Mouse (Mus musculus): ENCODE data around the gene Hebp1. TPM values are rescaled to one million over a fixed set of nuclear protein-coding genes. Genes with fewer than 3 reads are reported as not detected.
A peak's percentile ranks its signal among the peaks of the same experiment; 100 is the strongest.

Gene Hebp1
- polyA plus RNA-seq, 1 experiment from 2014 or later = 41.5 TPM

DNA sequence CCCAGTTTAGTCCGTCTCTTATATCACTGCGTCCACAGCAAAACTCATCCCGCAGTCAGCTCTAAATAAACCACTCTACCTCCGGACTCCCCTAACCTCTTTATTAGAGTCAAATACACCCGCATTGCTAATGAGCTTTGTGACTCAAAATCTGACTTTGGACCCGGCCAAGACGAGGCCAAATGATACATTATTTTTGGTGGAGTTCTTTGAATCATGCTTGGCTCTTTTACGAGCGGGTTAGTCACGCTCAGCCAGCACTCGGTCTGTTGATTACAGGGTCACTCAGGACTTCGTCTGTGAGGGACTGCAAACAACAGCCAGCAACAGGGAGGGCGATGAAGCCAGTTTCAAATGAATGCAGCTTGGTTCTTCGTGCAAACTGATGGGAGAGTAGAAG, 59.1 kb downstream of the Hebp1 start:
- Histone ChIP-seq H3K9me3 (ENCODE audit: low read length) (no peaks in the 10 kb centered on the region), H3K4me1 (ENCODE audit: insufficient read depth, low read length) (peaks cover 33% of the 10 kb centered on the region), H3K4me2 (replicated peaks; ENCODE audit: low read depth, low read length) (peak overlapping the region; percentile 17), H3K27me3 (ENCODE audit: insufficient read depth, low read length) (no peaks in the 10 kb centered on the region), H3K9ac (replicated peaks; ENCODE audit: low read length) (no peak overlapping the region), H3K27ac (ENCODE audit: low read length) (no peak overlapping the region), H3K36me3 (ENCODE audit: insufficient read depth, low read length) (no peaks in the 10 kb centered on the region), H3K4me3 (ENCODE audit: low read length) (no peak overlapping the region)
- ATAC-seq (ENCODE audit: low FRiP score, low TSS enrichment) = no peak
- WGBS = 19% methylated on average over 14 of the region's 14 CpGs

DNA sequence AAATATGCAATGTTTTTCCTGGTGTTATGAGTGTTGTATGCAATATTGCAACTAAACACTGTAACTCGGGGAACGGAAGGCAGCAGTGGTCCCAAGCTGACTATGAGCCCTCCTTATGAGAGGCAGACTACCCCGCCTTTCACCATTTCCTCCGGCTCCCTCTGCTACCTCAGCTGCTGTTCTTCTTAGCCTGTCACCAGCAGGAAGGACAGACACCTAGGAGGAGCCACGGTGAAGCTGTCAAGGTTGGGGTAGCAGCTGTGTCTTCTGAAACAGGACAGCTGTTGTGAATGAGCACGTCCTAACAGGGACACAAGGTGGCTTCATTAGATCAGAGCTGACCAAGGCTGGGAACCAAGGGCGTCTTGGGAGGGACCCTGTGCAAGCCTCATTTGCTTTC, 59.6 kb downstream of the Hebp1 start:
- Histone ChIP-seq H3K4me1 (ENCODE audit: insufficient read depth, low read length) (peaks cover 33% of the 10 kb centered on the region), H3K27me3 (ENCODE audit: insufficient read depth, low read length) (no peaks in the 10 kb centered on the region), H3K4me2 (replicated peaks; ENCODE audit: low read depth, low read length) (peak overlapping the region; percentile 17), H3K9ac (replicated peaks; ENCODE audit: low read length) (no peak overlapping the region), H3K9me3 (ENCODE audit: low read length) (no peaks in the 10 kb centered on the region), H3K27ac (ENCODE audit: low read length) (no peak overlapping the region), H3K4me3 (ENCODE audit: low read length) (no peak overlapping the region), H3K36me3 (ENCODE audit: insufficient read depth, low read length) (no peaks in the 10 kb centered on the region)
- WGBS = 28% methylated on average over 7 of the region's 7 CpGs
- ATAC-seq (ENCODE audit: low FRiP score, low TSS enrichment) = peak; percentile 58; the same call in 1 of the 2 replicates

DNA sequence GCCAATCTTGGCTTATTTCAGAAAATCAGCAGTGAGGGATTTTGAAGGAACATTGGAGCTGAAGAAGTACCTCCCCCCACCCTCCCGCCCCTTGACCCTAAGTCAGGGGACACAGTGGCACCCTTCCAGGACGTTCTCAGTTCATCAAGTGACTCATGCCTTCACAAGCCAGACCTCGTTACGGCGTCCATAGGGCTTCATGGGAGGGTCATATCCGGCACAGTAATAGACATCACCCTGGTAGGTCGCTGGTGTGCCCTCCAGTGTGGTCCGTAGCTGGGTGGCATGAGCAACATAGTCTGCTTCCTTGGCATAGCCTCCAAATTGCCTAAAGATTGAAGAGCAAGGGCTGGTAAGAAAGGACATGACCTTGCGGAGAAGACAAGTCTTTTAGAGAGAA, 60.1 kb downstream of the Hebp1 start:
- Histone ChIP-seq H3K9ac (replicated peaks; ENCODE audit: low read length) (no peak overlapping the region), H3K4me2 (replicated peaks; ENCODE audit: low read depth, low read length) (no peak overlapping the region), H3K27ac (ENCODE audit: low read length) (no peak overlapping the region), H3K36me3 (ENCODE audit: insufficient read depth, low read length) (no peaks in the 10 kb centered on the region), H3K4me3 (ENCODE audit: low read length) (no peak overlapping the region), H3K9me3 (ENCODE audit: low read length) (no peaks in the 10 kb centered on the region), H3K27me3 (ENCODE audit: insufficient read depth, low read length) (no peaks in the 10 kb centered on the region), H3K4me1 (ENCODE audit: insufficient read depth, low read length) (peaks cover 33% of the 10 kb centered on the region)
- 79% methylated on average over 9 of the region's 9 CpGs for WGBS
- ATAC-seq (ENCODE audit: low FRiP score, low TSS enrichment) = no peak

DNA sequence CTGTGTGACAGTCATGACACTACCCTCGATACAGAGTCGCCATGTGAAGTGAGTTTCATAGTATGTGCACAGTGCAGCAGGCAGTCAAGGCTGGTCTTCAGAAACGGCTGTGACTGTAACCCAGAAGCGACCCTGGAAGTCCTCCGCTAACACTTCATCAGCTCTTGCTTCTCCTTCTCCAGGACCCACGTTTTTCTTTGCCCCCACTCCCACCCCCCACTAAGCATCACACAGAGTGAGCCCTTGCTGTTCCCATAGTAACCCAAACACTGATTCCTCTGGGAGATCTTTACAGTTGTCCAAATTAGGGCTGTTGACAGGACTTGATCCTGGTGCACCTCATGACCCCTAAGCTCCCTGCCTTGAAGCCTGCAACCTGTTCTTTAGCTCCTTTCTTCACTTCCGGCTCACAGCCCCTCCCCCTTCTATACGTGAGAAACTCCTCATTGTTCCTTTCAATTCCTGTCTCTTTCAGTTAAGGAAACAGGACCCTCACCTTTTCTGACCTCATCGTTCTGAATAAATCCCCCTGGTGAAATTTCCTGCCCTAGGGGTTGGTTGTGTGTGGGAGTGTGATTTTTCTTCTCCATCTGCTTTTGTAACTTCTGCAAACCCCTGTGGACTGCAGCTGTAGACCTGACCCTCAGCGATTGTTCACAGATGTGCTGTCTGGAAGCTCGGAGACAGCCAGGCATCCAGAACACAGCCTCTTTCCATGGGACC, 61.2 kb downstream of the Hebp1 start:
- Histone ChIP-seq H3K4me1 (ENCODE audit: insufficient read depth, low read length) (peaks cover 30% of the 10 kb centered on the region), H3K9me3 (ENCODE audit: low read length) (no peaks in the 10 kb centered on the region), H3K9ac (replicated peaks; ENCODE audit: low read length) (no peak overlapping the region), H3K27me3 (ENCODE audit: insufficient read depth, low read length) (no peaks in the 10 kb centered on the region), H3K36me3 (ENCODE audit: insufficient read depth, low read length) (no peaks in the 10 kb centered on the region), H3K27ac (ENCODE audit: low read length) (no peak overlapping the region), H3K4me3 (ENCODE audit: low read length) (no peak overlapping the region), H3K4me2 (replicated peaks; ENCODE audit: low read depth, low read length) (no peak overlapping the region)
- ATAC-seq (ENCODE audit: low FRiP score, low TSS enrichment) = peak; percentile 24; the same call in 1 of the 2 replicates
- 29% methylated on average over 11 of the region's 11 CpGs for WGBS

DNA sequence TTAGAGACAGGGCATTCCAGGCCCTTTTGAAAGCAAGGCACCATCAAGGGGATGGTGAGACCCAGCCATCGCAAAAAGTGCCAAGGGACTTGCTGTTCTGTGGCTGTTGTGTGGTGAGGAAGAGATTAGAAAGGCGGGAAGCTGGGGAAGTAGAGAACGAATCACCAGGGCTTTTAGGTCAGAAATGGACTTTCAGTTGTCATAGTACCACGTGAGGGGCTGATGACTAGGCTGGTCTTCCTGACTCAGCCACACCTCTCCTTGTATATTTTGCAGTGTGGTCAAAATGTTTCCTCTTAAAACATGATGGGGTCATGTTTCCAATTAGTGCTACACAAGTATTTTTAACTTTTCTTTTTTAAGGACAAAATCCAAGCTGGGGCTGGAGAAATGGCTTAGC, 62.1 kb downstream of the Hebp1 start:
- Histone ChIP-seq H3K9ac (replicated peaks; ENCODE audit: low read length) (no peak overlapping the region), H3K9me3 (ENCODE audit: low read length) (no peaks in the 10 kb centered on the region), H3K27me3 (ENCODE audit: insufficient read depth, low read length) (no peaks in the 10 kb centered on the region), H3K4me3 (ENCODE audit: low read length) (no peak overlapping the region), H3K36me3 (ENCODE audit: insufficient read depth, low read length) (no peaks in the 10 kb centered on the region), H3K4me1 (ENCODE audit: insufficient read depth, low read length) (peaks cover 27% of the 10 kb centered on the region), H3K27ac (ENCODE audit: low read length) (no peak overlapping the region), H3K4me2 (replicated peaks; ENCODE audit: low read depth, low read length) (no peak overlapping the region)
- ATAC-seq (ENCODE audit: low FRiP score, low TSS enrichment) = no peak
- 69% methylated on average over 4 of the region's 4 CpGs for WGBS

DNA sequence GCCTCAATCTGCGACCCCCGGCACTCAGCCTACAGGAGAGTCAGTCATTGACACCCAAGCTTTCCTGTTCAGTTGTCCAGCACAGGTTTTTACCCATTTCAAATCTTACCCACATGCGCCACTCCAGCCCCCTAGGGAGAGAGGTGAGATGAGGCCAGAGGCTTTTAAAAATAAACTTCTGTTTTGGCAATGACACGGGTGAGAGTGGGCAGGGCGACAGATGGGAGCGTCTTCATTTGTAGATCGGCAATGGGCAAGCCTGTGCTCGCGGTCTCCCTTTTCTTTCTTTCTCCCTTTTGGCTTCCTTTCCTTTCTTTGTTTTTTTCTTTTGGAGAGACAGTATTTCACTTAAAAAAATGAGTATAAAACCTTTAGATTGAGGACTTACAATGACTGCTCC, 64.3 kb downstream of the Hebp1 start:
- ATAC-seq (ENCODE audit: low FRiP score, low TSS enrichment) = no peak
- Histone ChIP-seq H3K9ac (replicated peaks; ENCODE audit: low read length) (no peak overlapping the region), H3K4me3 (ENCODE audit: low read length) (no peak overlapping the region), H3K27me3 (ENCODE audit: insufficient read depth, low read length) (no peaks in the 10 kb centered on the region), H3K4me1 (ENCODE audit: insufficient read depth, low read length) (peaks cover 19% of the 10 kb centered on the region), H3K9me3 (ENCODE audit: low read length) (no peaks in the 10 kb centered on the region), H3K27ac (ENCODE audit: low read length) (no peak overlapping the region), H3K4me2 (replicated peaks; ENCODE audit: low read depth, low read length) (no peak overlapping the region), H3K36me3 (ENCODE audit: insufficient read depth, low read length) (no peaks in the 10 kb centered on the region)
- 90% methylated on average over 9 of the region's 9 CpGs for WGBS

DNA sequence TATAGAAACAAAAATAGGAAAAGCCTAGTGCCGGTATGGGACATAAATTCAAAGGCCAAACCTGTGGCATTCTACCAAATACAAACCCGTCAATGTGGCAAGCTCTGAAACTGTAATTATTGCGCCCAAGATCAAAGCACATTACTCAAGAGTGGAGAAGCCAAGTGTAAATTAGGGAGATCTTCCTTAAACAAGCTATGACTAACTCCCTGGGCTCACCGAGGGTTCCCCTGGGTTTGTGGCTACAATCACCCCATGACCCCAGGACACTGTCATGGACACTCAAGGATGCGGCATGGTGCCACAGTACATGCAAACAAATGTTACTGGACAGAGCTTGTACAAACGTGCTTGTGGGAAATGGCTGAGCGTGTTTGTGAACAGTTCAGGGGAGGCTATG, 64.7 kb downstream of the Hebp1 start:
- 78% methylated on average over 7 of the region's 7 CpGs for WGBS
- peaks cover 15% of the 10 kb centered on the region for H3K4me1 ChIP-seq (ENCODE audit: insufficient read depth, low read length)
- H3K27me3 ChIP-seq (ENCODE audit: insufficient read depth, low read length) = no peaks in the 10 kb centered on the region
- H3K4me2 ChIP-seq (replicated peaks; ENCODE audit: low read depth, low read length) = no peak overlapping the region
- no peaks in the 10 kb centered on the region for H3K9me3 ChIP-seq (ENCODE audit: low read length)
- no peak overlapping the region for H3K27ac ChIP-seq (ENCODE audit: low read length)
- no peak for ATAC-seq (ENCODE audit: low FRiP score, low TSS enrichment)
- H3K4me3 ChIP-seq (ENCODE audit: low read length) = no peak overlapping the region
- no peak overlapping the region for H3K9ac ChIP-seq (replicated peaks; ENCODE audit: low read length)
- H3K36me3 ChIP-seq (ENCODE audit: insufficient read depth, low read length) = no peaks in the 10 kb centered on the region

DNA sequence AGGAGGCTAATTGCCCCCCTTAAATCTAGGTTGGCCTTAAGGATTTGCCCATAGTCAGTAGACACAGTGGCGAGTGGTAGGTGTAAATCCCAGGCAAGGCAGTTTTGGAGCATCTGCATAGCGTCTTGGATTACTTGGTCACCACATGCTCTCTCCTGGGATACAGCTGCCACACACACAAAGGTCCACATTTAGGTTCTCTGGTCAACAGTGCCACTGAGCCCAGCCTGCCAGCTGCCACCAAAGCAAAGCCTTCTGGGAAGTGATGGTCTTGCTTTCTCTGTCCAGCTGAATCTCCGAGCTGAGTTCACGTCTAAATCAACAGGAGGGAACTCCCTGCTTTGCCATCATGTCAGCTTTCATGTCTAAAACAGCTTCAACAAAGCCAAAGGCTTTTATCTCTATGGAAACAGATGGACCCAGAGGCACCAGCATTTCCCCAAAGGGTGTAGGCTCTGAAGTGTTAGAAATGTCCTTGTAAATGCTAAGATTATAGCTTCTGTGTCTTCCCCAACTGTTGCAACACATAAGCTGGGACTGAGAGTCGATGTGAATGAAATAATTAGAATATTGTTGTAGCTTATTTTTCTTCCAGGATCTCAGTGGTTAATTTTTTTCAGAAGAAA, 73.0 kb downstream of the Hebp1 start:
- WGBS = 53% methylated on average over 5 of the region's 5 CpGs
- Histone ChIP-seq H3K4me2 (replicated peaks; ENCODE audit: low read depth, low read length) (no peak overlapping the region), H3K9me3 (ENCODE audit: low read length) (no peaks in the 10 kb centered on the region), H3K27me3 (ENCODE audit: insufficient read depth, low read length) (no peaks in the 10 kb centered on the region), H3K4me1 (ENCODE audit: insufficient read depth, low read length) (no peaks in the 10 kb centered on the region), H3K27ac (ENCODE audit: low read length) (no peak overlapping the region), H3K36me3 (ENCODE audit: insufficient read depth, low read length) (no peaks in the 10 kb centered on the region), H3K9ac (replicated peaks; ENCODE audit: low read length) (no peak overlapping the region), H3K4me3 (ENCODE audit: low read length) (no peak overlapping the region)
- no peak for ATAC-seq (ENCODE audit: low FRiP score, low TSS enrichment)

DNA sequence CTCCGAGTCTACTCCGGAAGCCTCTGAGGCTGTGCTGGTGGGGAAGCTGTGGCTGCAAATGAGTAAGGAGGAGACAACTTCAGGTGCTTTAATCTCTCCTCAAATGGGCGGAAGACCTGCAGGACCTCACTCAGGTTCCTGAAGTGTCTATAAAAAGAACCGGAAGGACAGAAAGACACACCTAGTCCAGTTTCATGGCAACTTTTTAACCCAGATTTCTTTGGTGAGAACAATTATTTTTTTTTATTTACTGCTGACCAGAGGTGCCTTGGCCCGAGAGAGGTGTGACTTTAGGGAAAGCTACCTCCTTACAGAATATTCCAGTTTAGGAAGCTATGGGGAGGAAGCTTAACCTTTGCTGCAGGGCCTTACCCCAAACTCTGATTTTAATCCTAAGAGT, 79.6 kb downstream of the Hebp1 start, which contains the start of gene Gprc5d:
TSS of gene Gprc5d (minus strand) at position 101 of the 400 bp plus-strand sequence.
- WGBS = 81% methylated on average over 5 of the region's 5 CpGs
- Histone ChIP-seq H3K9me3 (ENCODE audit: low read length) (peaks cover 4% of the 10 kb centered on the region; the same call in 1 of the 2 replicates), H3K27ac (ENCODE audit: low read length) (no peak within 1 kb of the TSS), H3K9ac (replicated peaks; ENCODE audit: low read length) (no peak within 1 kb of the TSS), H3K4me2 (replicated peaks; ENCODE audit: low read depth, low read length) (no peak within 1 kb of the TSS), H3K4me3 (ENCODE audit: low read length) (no peak within 1 kb of the TSS), H3K4me1 (ENCODE audit: insufficient read depth, low read length) (no peaks in the 10 kb centered on the region), H3K36me3 (ENCODE audit: insufficient read depth, low read length) (no peaks in the 10 kb centered on the region), H3K27me3 (ENCODE audit: insufficient read depth, low read length) (no peaks in the 10 kb centered on the region)
- no peak for ATAC-seq (ENCODE audit: low FRiP score, low TSS enrichment)

DNA sequence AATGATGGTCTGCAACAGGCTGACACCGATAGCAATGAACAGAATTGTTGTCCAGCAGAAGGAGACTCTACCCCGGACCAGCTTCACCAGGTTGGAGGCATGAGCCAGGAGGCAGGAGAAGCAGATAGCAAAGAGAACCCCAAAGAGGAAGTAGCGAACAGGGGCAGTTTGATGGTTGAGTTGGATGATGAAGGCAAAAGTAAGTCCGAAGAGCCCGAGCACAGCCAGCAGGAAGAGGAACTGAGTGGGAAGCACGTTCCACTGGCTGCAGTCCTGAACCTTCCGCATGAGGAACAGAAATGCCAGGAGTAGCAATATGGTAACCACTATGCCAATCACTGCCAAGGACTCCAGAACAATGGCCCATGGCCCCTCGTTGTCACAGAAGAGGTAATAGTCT, 81.3 kb downstream of the Hebp1 start:
- ATAC-seq (ENCODE audit: low FRiP score, low TSS enrichment) = no peak
- Histone ChIP-seq H3K27ac (ENCODE audit: low read length) (no peak overlapping the region), H3K9ac (replicated peaks; ENCODE audit: low read length) (no peak overlapping the region)

More for the DNA sequence above, 81.3 kb downstream of the Hebp1 start:
- Histone ChIP-seq H3K4me3 (ENCODE audit: low read length) (no peak overlapping the region), H3K4me2 (replicated peaks; ENCODE audit: low read depth, low read length) (no peak overlapping the region), H3K36me3 (ENCODE audit: insufficient read depth, low read length) (no peaks in the 10 kb centered on the region), H3K27me3 (ENCODE audit: insufficient read depth, low read length) (no peaks in the 10 kb centered on the region), H3K4me1 (ENCODE audit: insufficient read depth, low read length) (no peaks in the 10 kb centered on the region), H3K9me3 (ENCODE audit: low read length) (peaks cover 4% of the 10 kb centered on the region; the same call in 1 of the 2 replicates)
- 96% methylated on average over 8 of the region's 8 CpGs for WGBS
